Mouse (Mus musculus) hindbrain, embryonic 14.5 days (tissue): ENCODE data around the gene Slc3a1. TPM values are rescaled to one million over a fixed set of nuclear protein-coding genes. Genes with fewer than 3 reads are reported as not detected.

Source experiments
- ATAC-seq: fragments of 200-750 bp; cut with Nextera tagmentation; 2 replicates; pipeline ENCODE4 v1.8.0; 2017; ENCODE audit warnings: moderate number of reproducible peaks, mild to moderate bottlenecking, moderate TSS enrichment, moderate library complexity; ENCODE audit not compliant: low FRiP score
- DNase-seq: peaks from one replicate; pipeline ENCODE4 v3.0.0-alpha.2; 2015; ENCODE audit warnings: low spot score
- H3K27ac ChIP-seq: fragments of 300-500 bp; sonication (generic); 2 replicates; pipeline ENCODE4 v1.5.1; 2014; ENCODE audit warnings: mild to moderate bottlenecking, moderate library complexity
- H3K27me3 ChIP-seq: fragments of 300-500 bp; sonication (generic); 2 replicates; pipeline ENCODE4 v1.6.1; 2014; ENCODE audit warnings: mild to moderate bottlenecking, low read length, mixed read lengths; ENCODE audit not compliant: control insufficient read depth, insufficient read depth
- H3K36me3 ChIP-seq: fragments of 300-500 bp; sonication (generic); replicated peaks from 2 replicates; pipeline ENCODE4 v1.6.1; 2014; ENCODE audit not compliant: control insufficient read depth, insufficient read depth
- H3K4me1 ChIP-seq: fragments of 300-500 bp; sonication (generic); replicated peaks from 2 replicates; pipeline ENCODE4 v1.6.1; 2014; ENCODE audit warnings: antibody characterized with exemption, low read length, mixed read lengths; ENCODE audit not compliant: control insufficient read depth, insufficient read depth
- H3K4me2 ChIP-seq: fragments of 300-500 bp; sonication (generic); replicated peaks from 2 replicates; pipeline ENCODE4 v1.6.1; 2014; ENCODE audit warnings: mild to moderate bottlenecking, moderate library complexity
- H3K4me3 ChIP-seq: fragments of 300-500 bp; sonication (generic); replicated peaks from 2 replicates; pipeline ENCODE4 v1.5.1; 2014; ENCODE audit warnings: mild to moderate bottlenecking, low read length
- H3K9ac ChIP-seq: fragments of 300-500 bp; sonication (generic); 2 replicates; pipeline ENCODE4 v1.6.1; 2014
- H3K9me3 ChIP-seq: fragments of 300-500 bp; sonication (generic); 2 replicates; pipeline ENCODE4 v1.6.1; 2016; ENCODE audit warnings: low read length; ENCODE audit not compliant: control insufficient read depth
- WGBS: fragments of 180-500 bp; shearing (Covaris S2); extraction: QIAGEN DNeasy Blood & Tissue Kit; methylation state at CpG from one replicate; pipeline ENCODE4 v1.1.7; 2014; 5-methylcytosine and 5-hydroxymethylcytosine counted together
- polyA plus RNA-seq: library from polyadenylated mRNA; unstranded; fragments of >200 nt; fragmentation: Nextera tagmentation; extraction: Ambion mirVana; gene quantifications from 2 replicates; pipeline ENCODE4 v1.2.1, GENCODE M21; 2014

The Slc3a1 gene
- polyA plus RNA-seq, 1 experiment from 2014 or later, result 0.25 TPM

GRCm38 (mm10) chr17:85089621-85090020 is 61.4 kb downstream of the Slc3a1 start:
- WGBS, result 1% methylated on average over 16 of the region's 16 CpGs
- DNase-seq, result peak; percentile 41
- peak overlapping the region; percentile 91 for H3K27ac ChIP-seq

GRCm38 (mm10) chr17:85090120-85091099 is 62.2 kb downstream of the Slc3a1 start, which contains the start of the genes Prepl and Camkmt:
Gene Prepl, minus strand, starts transcription at chr17:85090241.
Gene Camkmt, plus strand, starts transcription at chr17:85090552.
- WGBS, result under 1% methylated on average over 63 of the region's 63 CpGs

More at GRCm38 (mm10) chr17:85089621-85090020, 61.4 kb downstream of the Slc3a1 start:
- Histone ChIP-seq H3K4me3 (peak overlapping the region; percentile 93), H3K9ac (peak overlapping the region; percentile 73), H3K9me3 (no peaks in the 10 kb centered on the region), H3K36me3 (no peaks in the 10 kb centered on the region; the same call in 1 of the 2 replicates), H3K4me1 (peaks cover 16% of the 10 kb centered on the region), H3K4me2 (peak overlapping the region; percentile 91), H3K27me3 (no peaks in the 10 kb centered on the region)
- ATAC-seq, result peak; percentile 16

DNA sequence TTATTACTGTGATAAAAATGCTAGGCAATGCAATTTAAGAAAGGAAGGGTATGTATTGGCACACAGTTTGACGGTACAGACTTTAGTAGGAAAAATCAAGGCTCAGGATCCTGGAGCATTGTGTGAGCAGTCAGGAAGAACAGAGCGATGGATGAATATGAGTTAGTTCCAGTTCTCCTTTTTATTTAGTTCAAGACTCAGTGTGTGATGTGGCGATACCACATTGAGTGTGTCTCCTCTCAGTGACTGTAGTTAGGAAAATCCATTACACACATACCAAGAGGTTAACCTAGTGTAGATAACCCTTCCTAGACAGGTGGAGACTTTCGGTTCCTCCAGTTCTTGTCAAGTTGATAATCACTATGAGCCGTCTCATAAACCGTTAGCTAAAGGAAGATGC is 63.6 kb downstream of the Slc3a1 start:
- DNase-seq, result no peak
- Histone ChIP-seq H3K27me3 (no peaks in the 10 kb centered on the region), H3K4me3 (no peak overlapping the region), H3K9me3 (no peaks in the 10 kb centered on the region), H3K27ac (no peak overlapping the region), H3K4me1 (peaks cover 16% of the 10 kb centered on the region), H3K36me3 (peaks cover 4% of the 10 kb centered on the region; the same call in 1 of the 2 replicates), H3K9ac (no peak overlapping the region), H3K4me2 (peak overlapping the region; percentile 91; the same call in 1 of the 2 replicates)
- no peak for ATAC-seq
- WGBS, result 95% methylated on average over 6 of the region's 6 CpGs

More at GRCm38 (mm10) chr17:85090120-85091099, 62.2 kb downstream of the Slc3a1 start, which contains the start of the genes Prepl and Camkmt:
- Histone ChIP-seq H3K9ac (peak within 1 kb of the TSS; percentile 73), H3K4me2 (peak within 1 kb of the TSS; percentile 91), H3K4me1 (peaks cover 16% of the 10 kb centered on the region), H3K4me3 (peak within 1 kb of the TSS; percentile 93), H3K27me3 (no peaks in the 10 kb centered on the region), H3K9me3 (no peaks in the 10 kb centered on the region), H3K27ac (peak within 1 kb of the TSS; percentile 91), H3K36me3 (no peaks in the 10 kb centered on the region; the same call in 1 of the 2 replicates)
- peak; percentile 99 for DNase-seq
- ATAC-seq, result peak; percentile 98

GRCm38 (mm10) chr17:85096396-85096795 is 68.2 kb downstream of the Slc3a1 start:
- Histone ChIP-seq H3K36me3 (peaks cover 26% of the 10 kb centered on the region), H3K4me1 (no peaks in the 10 kb centered on the region; the same call in 1 of the 2 replicates), H3K4me3 (no peak overlapping the region), H3K9ac (no peak overlapping the region), H3K27me3 (no peaks in the 10 kb centered on the region), H3K4me2 (no peak overlapping the region), H3K27ac (no peak overlapping the region), H3K9me3 (peaks cover 6% of the 10 kb centered on the region)
- DNase-seq (no peak), ATAC-seq (no peak)
- WGBS, result 96% methylated on average over 3 of the region's 3 CpGs

DNA sequence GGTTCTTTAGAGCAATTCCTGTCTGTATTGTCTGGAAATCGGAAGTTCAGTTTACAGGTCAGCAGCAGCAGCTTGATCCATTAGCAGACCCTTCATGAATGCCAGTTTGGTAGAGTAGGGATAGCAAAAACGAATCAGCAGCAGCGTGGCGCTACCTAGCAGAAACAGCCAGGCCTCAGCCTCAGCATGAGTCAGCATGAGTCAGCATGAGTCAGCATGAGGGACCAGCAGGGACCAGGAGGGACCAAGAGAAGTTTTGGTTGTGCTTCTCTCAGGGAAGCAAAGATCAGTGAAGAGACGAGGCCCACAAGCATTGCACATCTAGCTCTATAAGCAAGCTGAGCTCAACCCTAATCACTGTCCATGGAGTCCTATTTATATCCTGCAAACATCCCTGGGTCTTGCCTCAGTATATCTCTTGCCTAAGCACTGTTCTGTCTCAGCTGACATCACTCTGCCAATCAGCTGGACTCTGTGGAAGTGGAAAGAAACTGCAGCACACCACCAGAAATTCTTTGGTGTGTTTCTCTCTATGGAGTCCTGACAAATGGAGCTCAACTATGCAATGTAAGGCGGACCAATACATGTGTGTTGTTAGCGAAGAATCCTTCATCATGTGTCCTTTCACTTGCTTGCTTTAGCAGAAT is 70.6 kb downstream of the Slc3a1 start:
- no peak overlapping the region for H3K4me2 ChIP-seq
- WGBS, result 96% methylated on average over 7 of the region's 7 CpGs
- DNase-seq, result no peak
- peaks cover 6% of the 10 kb centered on the region for H3K9me3 ChIP-seq
- no peaks in the 10 kb centered on the region for H3K27me3 ChIP-seq
- peaks cover 26% of the 10 kb centered on the region for H3K36me3 ChIP-seq
- ATAC-seq, result no peak
- no peak overlapping the region for H3K27ac ChIP-seq
- no peak overlapping the region for H3K4me3 ChIP-seq
- no peak overlapping the region for H3K9ac ChIP-seq
- no peaks in the 10 kb centered on the region for H3K4me1 ChIP-seq

- ATAC-seq (no peak), DNase-seq (no peak)
- no peaks in the 10 kb centered on the region for H3K4me1 ChIP-seq
- H3K9ac ChIP-seq, result no peak overlapping the region
- no peak overlapping the region for H3K27ac ChIP-seq
- no peaks in the 10 kb centered on the region for H3K27me3 ChIP-seq
- H3K36me3 ChIP-seq, result peaks cover 26% of the 10 kb centered on the region
- WGBS, result 92% methylated on average over 3 of the region's 3 CpGs
- H3K9me3 ChIP-seq, result peaks cover 6% of the 10 kb centered on the region
- H3K4me2 ChIP-seq, result no peak overlapping the region
- H3K4me3 ChIP-seq, result no peak overlapping the region
Observed at GRCm38 (mm10) chr17:85100232-85100631, 72.1 kb downstream of the Slc3a1 start.

DNA sequence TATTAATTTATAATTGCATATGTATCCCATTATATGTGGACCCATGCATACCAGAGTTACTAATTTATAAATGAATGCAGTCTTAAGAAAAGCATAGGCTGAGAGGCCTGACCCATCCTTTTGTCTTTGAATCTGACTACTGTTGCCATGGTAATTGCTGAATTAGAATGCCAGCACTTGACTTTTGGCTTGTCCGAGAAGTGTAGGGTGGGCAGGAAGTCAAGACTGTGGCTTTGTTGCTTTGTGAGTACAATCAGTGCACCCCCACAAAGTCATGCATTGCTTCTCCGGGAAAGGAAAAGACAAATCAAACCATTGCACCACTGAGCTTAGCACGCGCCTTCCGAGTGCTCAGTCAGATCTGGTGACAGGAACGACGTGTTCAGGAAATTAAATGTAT is 73.6 kb downstream of the Slc3a1 start:
- Histone ChIP-seq H3K36me3 (peaks cover 22% of the 10 kb centered on the region), H3K4me1 (no peaks in the 10 kb centered on the region), H3K9ac (no peak overlapping the region), H3K9me3 (peaks cover 6% of the 10 kb centered on the region), H3K4me2 (no peak overlapping the region), H3K4me3 (no peak overlapping the region), H3K27ac (no peak overlapping the region), H3K27me3 (no peaks in the 10 kb centered on the region)
- no peak for DNase-seq
- no peak for ATAC-seq
- 33% methylated on average over 7 of the region's 7 CpGs for WGBS

GRCm38 (mm10) chr17:85103310-85103709 is 75.1 kb downstream of the Slc3a1 start:
- no peak overlapping the region for H3K9ac ChIP-seq
- no peak overlapping the region for H3K4me2 ChIP-seq
- H3K4me3 ChIP-seq, result no peak overlapping the region
- H3K27me3 ChIP-seq, result no peaks in the 10 kb centered on the region
- no peak overlapping the region for H3K27ac ChIP-seq
- no peaks in the 10 kb centered on the region for H3K4me1 ChIP-seq
- 57% methylated on average over 2 of the region's 2 CpGs for WGBS
- DNase-seq (no peak), ATAC-seq (no peak)
- H3K9me3 ChIP-seq, result no peaks in the 10 kb centered on the region
- peaks cover 9% of the 10 kb centered on the region for H3K36me3 ChIP-seq

- Histone ChIP-seq H3K27ac (no peak overlapping the region), H3K4me1 (no peaks in the 10 kb centered on the region), H3K9me3 (no peaks in the 10 kb centered on the region), H3K4me3 (no peak overlapping the region), H3K27me3 (no peaks in the 10 kb centered on the region), H3K4me2 (no peak overlapping the region), H3K36me3 (no peaks in the 10 kb centered on the region), H3K9ac (no peak overlapping the region)
- 93% methylated on average over 1 of the region's 1 CpGs for WGBS
- no peak for DNase-seq
- ATAC-seq, result no peak
Observed at GRCm38 (mm10) chr17:85110640-85111039, 82.5 kb downstream of the Slc3a1 start.
